Mouse (Mus musculus): ENCODE results near the gene Mrnip. TPM values are rescaled to one million over a fixed set of nuclear protein-coding genes. Genes with fewer than 3 reads are reported as not detected.
"Not testable (repeated sequence)": the region's sequence is repeated elsewhere in the genome, so short reads cannot be mapped to it uniquely, and the experiment has no call there.

Gene Mrnip
- polyA plus RNA-seq (2015; fragmentation: Nextera tagmentation; extraction: Ambion mirVana) = 6.1 and 7.0 TPM in 2 replicates

- ATAC-seq = peak; percentile 32
- not testable (repeated sequence) for H3K9me3 ChIP-seq (ENCODE audit: control insufficient read depth); H3K27ac ChIP-seq (ENCODE audit: low read depth, low read length); H3K27me3 ChIP-seq (replicated peaks; ENCODE audit: control insufficient read depth, insufficient read depth, low read length); H3K4me1 ChIP-seq (replicated peaks; ENCODE audit: control insufficient read depth, insufficient read depth, low read length)
- Histone ChIP-seq H3K9ac (ENCODE audit: low read depth, low read length) (peak within 1 kb of the TSS; percentile 74), H3K4me3 (ENCODE audit: low read depth, low read length) (peak within 1 kb of the TSS; percentile 67), H3K36me3 (ENCODE audit: control insufficient read depth, insufficient read depth) (peaks cover 27% of the 10 kb centered on the region), H3K4me2 (replicated peaks; ENCODE audit: low read depth) (peak within 1 kb of the TSS; percentile 71)
- 4% methylated on average over 19 of the region's 19 CpGs for WGBS
Observed at GRCm38 (mm10) chr11:50174111-50174729, at the start of gene Mrnip. Gene Mrnip, plus strand, starts transcription at chr11:50174444.

GRCm38 (mm10) chr11:50127781-50128180, 46.5 kb upstream of the Mrnip start:
- H3K36me3 ChIP-seq (ENCODE audit: control insufficient read depth, insufficient read depth) = no peaks in the 10 kb centered on the region
- no peak for TF ChIP-seq CTCF (IDR thresholded peaks at IDR 0.05; ENCODE audit: low read depth)
- ATAC-seq = no peak
- H3K9ac ChIP-seq (ENCODE audit: low read depth, low read length) = no peak overlapping the region
- H3K27ac ChIP-seq (ENCODE audit: low read depth, low read length) = no peak overlapping the region
- peaks cover 3% of the 10 kb centered on the region; the same call in 1 of the 2 replicates for H3K4me1 ChIP-seq (replicated peaks; ENCODE audit: control insufficient read depth, insufficient read depth, low read length)
- H3K4me2 ChIP-seq (replicated peaks; ENCODE audit: low read depth) = 0 out of 2 replicates have a peak overlapping the region, but pooled peaks have one; percentile 30
- H3K9me3 ChIP-seq (ENCODE audit: control insufficient read depth) = no peaks in the 10 kb centered on the region
- no peaks in the 10 kb centered on the region for H3K27me3 ChIP-seq (replicated peaks; ENCODE audit: control insufficient read depth, insufficient read depth, low read length)
- no peak overlapping the region for H3K4me3 ChIP-seq (ENCODE audit: low read depth, low read length)
- WGBS = 8% methylated on average over 10 of the region's 10 CpGs

- peak; percentile 91 for ATAC-seq
Observed at GRCm38 (mm10) chr11:50130811-50131766, 43.2 kb upstream of the Mrnip start, which contains the start of gene Tbc1d9b. Gene Tbc1d9b, plus strand, starts transcription at chr11:50131396.

GRCm38 (mm10) chr11:50131801-50132201, 42.4 kb upstream of the Mrnip start:
- Histone ChIP-seq H3K4me1 (replicated peaks; ENCODE audit: control insufficient read depth, insufficient read depth, low read length) (peaks cover 3% of the 10 kb centered on the region; the same call in 1 of the 2 replicates), H3K36me3 (ENCODE audit: control insufficient read depth, insufficient read depth) (peaks cover 15% of the 10 kb centered on the region), H3K4me2 (replicated peaks; ENCODE audit: low read depth) (peak overlapping the region; percentile 83), H3K27me3 (replicated peaks; ENCODE audit: control insufficient read depth, insufficient read depth, low read length) (no peaks in the 10 kb centered on the region), H3K4me3 (ENCODE audit: low read depth, low read length) (peak overlapping the region; percentile 86), H3K27ac (ENCODE audit: low read depth, low read length) (peak overlapping the region; percentile 90; the same call in 1 of the 2 replicates), H3K9ac (ENCODE audit: low read depth, low read length) (peak overlapping the region; percentile 99), H3K9me3 (ENCODE audit: control insufficient read depth) (no peaks in the 10 kb centered on the region)
- no peak for TF ChIP-seq CTCF (IDR thresholded peaks at IDR 0.05; ENCODE audit: low read depth)
- WGBS = 14% methylated on average over 10 of the region's 10 CpGs
- ATAC-seq = 0 out of 2 replicates have a peak, but pooled peaks have one; percentile 0

More at GRCm38 (mm10) chr11:50130811-50131766, 43.2 kb upstream of the Mrnip start, which contains the start of gene Tbc1d9b:
- peak within 1 kb of the TSS; percentile 90 for H3K27ac ChIP-seq (ENCODE audit: low read depth, low read length)
- H3K36me3 ChIP-seq (ENCODE audit: control insufficient read depth, insufficient read depth) = peaks cover 8% of the 10 kb centered on the region
- H3K9ac ChIP-seq (ENCODE audit: low read depth, low read length) = peak within 1 kb of the TSS; percentile 99
- H3K4me1 ChIP-seq (replicated peaks; ENCODE audit: control insufficient read depth, insufficient read depth, low read length) = peaks cover 3% of the 10 kb centered on the region; the same call in 1 of the 2 replicates
- peak; percentile 90 for TF ChIP-seq CTCF (IDR thresholded peaks at IDR 0.05; ENCODE audit: low read depth)
- no peaks in the 10 kb centered on the region for H3K27me3 ChIP-seq (replicated peaks; ENCODE audit: control insufficient read depth, insufficient read depth, low read length)
- H3K4me3 ChIP-seq (ENCODE audit: low read depth, low read length) = peak within 1 kb of the TSS; percentile 86
- 4% methylated on average over 69 of the region's 77 CpGs for WGBS
- no peaks in the 10 kb centered on the region for H3K9me3 ChIP-seq (ENCODE audit: control insufficient read depth)
- peak within 1 kb of the TSS; percentile 83 for H3K4me2 ChIP-seq (replicated peaks; ENCODE audit: low read depth)

- Histone ChIP-seq H3K27me3 (replicated peaks; ENCODE audit: control insufficient read depth, insufficient read depth, low read length) (no peaks in the 10 kb centered on the region), H3K27ac (ENCODE audit: low read depth, low read length) (no peak overlapping the region), H3K4me3 (ENCODE audit: low read depth, low read length) (peak overlapping the region; percentile 86), H3K4me1 (replicated peaks; ENCODE audit: control insufficient read depth, insufficient read depth, low read length) (peaks cover 3% of the 10 kb centered on the region; the same call in 1 of the 2 replicates), H3K4me2 (replicated peaks; ENCODE audit: low read depth) (peak overlapping the region; percentile 83), H3K9ac (ENCODE audit: low read depth, low read length) (peak overlapping the region; percentile 99), H3K9me3 (ENCODE audit: control insufficient read depth) (no peaks in the 10 kb centered on the region), H3K36me3 (ENCODE audit: control insufficient read depth, insufficient read depth) (peaks cover 16% of the 10 kb centered on the region)
- ATAC-seq = no peak
- TF ChIP-seq CTCF (IDR thresholded peaks at IDR 0.05; ENCODE audit: low read depth) = no peak
- 86% methylated on average over 6 of the region's 6 CpGs for WGBS
Observed at GRCm38 (mm10) chr11:50132265-50132664, 42.0 kb upstream of the Mrnip start.
